Comparison of ENCODE assay signal across 13 mouse cellular contexts in the genomic region with DNA sequence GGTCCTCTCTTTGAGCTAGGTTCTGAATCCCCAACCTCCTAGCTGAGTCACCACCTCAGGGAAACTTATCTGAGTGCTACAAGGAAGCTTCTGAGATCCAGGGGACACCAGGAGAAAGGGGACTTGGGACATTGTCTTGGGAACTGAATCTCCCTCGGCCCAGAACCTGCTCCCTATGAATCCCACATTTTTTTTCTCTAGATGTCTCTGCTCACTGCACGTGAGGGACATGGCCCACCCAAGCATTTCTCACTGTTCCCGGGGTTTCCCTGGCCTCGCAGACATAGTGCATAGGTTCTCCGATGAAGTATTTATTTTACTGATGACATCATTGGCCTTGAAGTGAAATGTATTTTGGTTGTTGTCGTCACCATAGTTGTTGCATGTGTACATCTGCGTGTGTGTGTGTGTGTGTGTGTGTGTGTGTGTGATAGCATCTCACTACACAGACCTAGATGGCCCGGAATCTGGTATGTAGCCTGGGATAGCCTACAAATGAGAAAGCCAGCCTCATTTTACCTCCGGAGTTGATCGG. TPM values are rescaled to one million over a fixed set of nuclear protein-coding genes. Genes with fewer than 3 reads are reported as not detected.
A peak's percentile ranks its signal among the peaks of the same experiment; 100 is the strongest.
DNase-seq lines count a peak whose midpoint lies in the region; ATAC-seq and TF ChIP-seq lines count a peak whose summit lies in the region.
"Had no signal": no experiment of that assay in that cellular context is flagged by ENCODE, and none has a peak within 500 bp of the region (broad histone marks: within the 10 kb centered on the region; RNA-seq: fewer than 3 reads in every experiment).

No protein-coding gene starts in this region.

- H3K4me1 ChIP-seq in heart, adult 2 months (ENCODE audit: control insufficient read depth, insufficient read depth, low read length) = peaks cover 43% of the 10 kb centered on the region
- H3K4me1 ChIP-seq in embryonic facial prominence, embryonic 11.5 days (ENCODE audit: control insufficient read depth, insufficient read depth, low read length) = peaks cover 54% of the 10 kb centered on the region
- peaks cover 95% of the 10 kb centered on the region for H3K4me1 ChIP-seq in limb, embryonic 14.5 days (ENCODE audit: control insufficient read depth, insufficient read depth, low read length)

- no peak overlapping the region for H3K4me3 ChIP-seq in heart, adult 2 months
- no peak overlapping the region for H3K4me3 ChIP-seq in left cerebral cortex, adult 2 months
- no peak overlapping the region for H3K4me3 ChIP-seq in embryonic facial prominence, embryonic 11.5 days (ENCODE audit: low read depth, low read length)
- H3K4me3 ChIP-seq in limb, embryonic 14.5 days (replicated peaks; ENCODE audit: low read length) = no peak overlapping the region
- H3K4me3 ChIP-seq: megakaryocyte, embryonic 14.5 days had no signal

- TF ChIP-seq EP300 in heart, adult 2 months (IDR thresholded peaks at IDR 0.05; ENCODE audit: insufficient read depth, low read depth, low read length) = no peak

- WGBS in heart, adult 2 months = 80% methylated on average over 10 of the region's 10 CpGs
- WGBS in embryonic facial prominence, embryonic 11.5 days = 86% methylated on average over 10 of the region's 10 CpGs
- 78% methylated on average over 10 of the region's 10 CpGs for WGBS in limb, embryonic 14.5 days

- intact Hi-C loops in heart, adult 2 months (cut with DNase I) = no loop called here
- intact Hi-C loops in left cerebral cortex, adult 2 months (cut with DNase I) = no loop called here
- intact Hi-C loops in left cerebral cortex, postnatal 10 days (cut with DNase I) = no loop called here

- no peak overlapping the region for H3K4me2 ChIP-seq in embryonic facial prominence, embryonic 11.5 days (ENCODE audit: low read depth, low read length)
- no peak overlapping the region for H3K4me2 ChIP-seq in limb, embryonic 14.5 days (replicated peaks; ENCODE audit: low read depth, low read length, severe bottlenecking)

- TF ChIP-seq POLR2A in heart, adult 2 months (IDR thresholded peaks at IDR 0.05; ENCODE audit: insufficient read depth, low read depth, low read length) = no peak
- TF ChIP-seq POLR2A in limb, embryonic 14.5 days (IDR thresholded peaks at IDR 0.05; ENCODE audit: borderline replicate concordance, extremely low read depth, insufficient read depth, insufficient read length) = no peak

- no peaks in the 10 kb centered on the region for H3K9me3 ChIP-seq in embryonic facial prominence, embryonic 11.5 days (replicated peaks; ENCODE audit: control insufficient read depth, low read length)
- H3K9me3 ChIP-seq in limb, embryonic 14.5 days (ENCODE audit: control insufficient read depth, low read length) = no peaks in the 10 kb centered on the region
- H3K9me3 ChIP-seq: megakaryocyte, embryonic 14.5 days had no signal

- no peak for ATAC-seq in embryonic facial prominence, embryonic 11.5 days (replicated peaks; ENCODE audit: insufficient number of reproducible peaks, low FRiP score, low TSS enrichment, low read depth)
- no peak for ATAC-seq in limb, embryonic 14.5 days (ENCODE audit: low FRiP score, low read depth)
- ATAC-seq: activated CD4-positive, CD25-positive, alpha-beta regulatory T cell, adult 4 months; forebrain, embryonic 14.5 days had no signal

- H3K27me3 ChIP-seq in heart, adult 2 months (ENCODE audit: control insufficient read depth, insufficient read depth, low read length) = no peaks in the 10 kb centered on the region
- no peaks in the 10 kb centered on the region for H3K27me3 ChIP-seq in embryonic facial prominence, embryonic 11.5 days (ENCODE audit: control insufficient read depth, insufficient read depth, low read length)
- no peaks in the 10 kb centered on the region for H3K27me3 ChIP-seq in limb, embryonic 14.5 days (ENCODE audit: control insufficient read depth, insufficient read depth, low read length)

- H3K36me3 ChIP-seq in heart, adult 2 months (ENCODE audit: control insufficient read depth, insufficient read depth, low read length) = peaks cover 5% of the 10 kb centered on the region
- H3K36me3 ChIP-seq in embryonic facial prominence, embryonic 11.5 days (replicated peaks; ENCODE audit: control insufficient read depth, insufficient read depth, low read depth, low read length) = no peaks in the 10 kb centered on the region
- H3K36me3 ChIP-seq in limb, embryonic 14.5 days (ENCODE audit: control insufficient read depth, insufficient read depth, low read length) = peaks cover 19% of the 10 kb centered on the region

- peak overlapping the region; percentile 71 for H3K27ac ChIP-seq in heart, adult 2 months
- peak overlapping the region; percentile 4; the same call in 1 of the 2 replicates for H3K27ac ChIP-seq in left cerebral cortex, adult 2 months
- 0 out of 2 replicates have a peak overlapping the region, but pooled peaks have one; percentile 32 for H3K27ac ChIP-seq in embryonic facial prominence, embryonic 11.5 days (replicated peaks; ENCODE audit: low read depth, low read length)
- 0 out of 2 replicates have a peak overlapping the region, but pooled peaks have one; percentile 72 for H3K27ac ChIP-seq in limb, embryonic 14.5 days (replicated peaks; ENCODE audit: low read depth, low read length)

- no peak overlapping the region for H3K9ac ChIP-seq in heart, adult 2 months (ENCODE audit: low read depth, low read length)
- no peak overlapping the region for H3K9ac ChIP-seq in embryonic facial prominence, embryonic 11.5 days (replicated peaks; ENCODE audit: low read length)
- H3K9ac ChIP-seq in limb, embryonic 14.5 days (ENCODE audit: low read depth, low read length, severe bottlenecking) = no peak overlapping the region

- H3K79me2 ChIP-seq in heart, adult 2 months (replicated peaks; ENCODE audit: control insufficient read depth, insufficient read depth, low read length) = no peaks in the 10 kb centered on the region

- DNase-seq in heart, adult 2 months = no peak
- DNase-seq in heart, adult 8-10 months (ENCODE audit: low spot score) = no peak
- no peak for DNase-seq in left cerebral cortex, adult 2 months (ENCODE audit: extremely low spot score in 1 of 2, low spot score in 2 of 2)
- no peak for DNase-seq in left cerebral cortex, adult 8-10 months (ENCODE audit: low spot score in 2 of 2)
- no peak for DNase-seq in embryonic facial prominence, embryonic 11.5 days (ENCODE audit: low spot score)
- no peak for DNase-seq in limb, embryonic 14.5 days (ENCODE audit: low spot score)
- no peak for DNase-seq in left cerebral cortex, postnatal 10 days (ENCODE audit: extremely low spot score in 1 of 2, low spot score in 2 of 2)
- DNase-seq: kidney, postnatal 36 days had no signal

- no peak for TF ChIP-seq CTCF in heart, adult 2 months (IDR thresholded peaks at IDR 0.05)
- no peak for TF ChIP-seq CTCF in left cerebral cortex, adult 2 months (IDR thresholded peaks at IDR 0.05)

RNA-seq across cellular contexts. Expression of gene Bcl9l, which starts 13.3 kb away (rescaled TPM):
- 10 to 100 TPM; 44.5 to 58.7 TPM for total RNA-seq in heart, adult 2 months (2021)
- 15.3 and 21.5 TPM in 2 replicates for polyA plus RNA-seq in heart, adult 2 months (2012; rRNA removed)
- 10 to 100 TPM; 51.6 to 56.9 (median 53.9) TPM for total RNA-seq in heart, adult 8-10 months (2022)
- 10 to 100 TPM; 58.6 to 63.4 TPM for total RNA-seq in left cerebral cortex, adult 2 months (2021)
- 10 to 100 TPM; 60.4 to 67.8 (median 61.9) TPM for total RNA-seq in left cerebral cortex, adult 8-10 months (2022)
- 10.3 and 11.8 TPM in 2 replicates for polyA plus RNA-seq in embryonic facial prominence, embryonic 11.5 days (2014; fragmentation: Nextera tagmentation; extraction: Ambion mirVana)
- polyA plus RNA-seq in limb, embryonic 14.5 days (2012; rRNA removed) = 41.2 and 53.7 TPM in 2 replicates
- polyA plus RNA-seq in limb, embryonic 14.5 days (2014; fragmentation: Nextera tagmentation; extraction: Ambion mirVana) = 20.5 and 22.7 TPM in 2 replicates
- 10 to 100 TPM; 85.4 to 98.1 TPM for total RNA-seq in left cerebral cortex, postnatal 10 days (2021)

RNA-seq across cellular contexts. Expression of gene Upk2, which starts 41.1 kb away (rescaled TPM):
- not detected for total RNA-seq in heart, adult 2 months (2021)
- polyA plus RNA-seq in heart, adult 2 months (2012; rRNA removed) = 0.47 and 0.53 TPM in 2 replicates
- under 1 TPM in 2 of 4 experiments, not detected in 2; 0.26 to 0.28 TPM for total RNA-seq in heart, adult 8-10 months (2022)
- not detected for total RNA-seq in left cerebral cortex, adult 2 months (2021)
- not detected for total RNA-seq in left cerebral cortex, adult 8-10 months (2022)
- 0.59 and 1.3 TPM in 2 replicates for polyA plus RNA-seq in embryonic facial prominence, embryonic 11.5 days (2014; fragmentation: Nextera tagmentation; extraction: Ambion mirVana)
- 0.33 and 0.91 TPM in 2 replicates for polyA plus RNA-seq in limb, embryonic 14.5 days (2012; rRNA removed)
- 0.40 TPM in 1 of 2 replicates, not detected in the other for polyA plus RNA-seq in limb, embryonic 14.5 days (2014; fragmentation: Nextera tagmentation; extraction: Ambion mirVana)
- total RNA-seq in left cerebral cortex, postnatal 10 days (2021) = not detected
- total RNA-seq: heart, postnatal 36 days; left cerebral cortex, postnatal 36 days had no signal
- polyA plus RNA-seq: activated CD4-positive, CD25-positive, alpha-beta regulatory T cell, adult 4 months; forebrain, embryonic 14.5 days had no signal

RNA-seq across cellular contexts. Expression of gene Foxr1, which starts 54.9 kb away (rescaled TPM):
- total RNA-seq in heart, adult 2 months (2021) = not detected
- not detected in 2 replicates for polyA plus RNA-seq in heart, adult 2 months (2012; rRNA removed)
- total RNA-seq in heart, adult 8-10 months (2022) = not detected
- not detected for total RNA-seq in left cerebral cortex, adult 2 months (2021)
- not detected for total RNA-seq in left cerebral cortex, adult 8-10 months (2022)
- not detected in 2 replicates for polyA plus RNA-seq in embryonic facial prominence, embryonic 11.5 days (2014; fragmentation: Nextera tagmentation; extraction: Ambion mirVana)
- not detected in 2 replicates for polyA plus RNA-seq in limb, embryonic 14.5 days (2012; rRNA removed)
- polyA plus RNA-seq in limb, embryonic 14.5 days (2014; fragmentation: Nextera tagmentation; extraction: Ambion mirVana) = not detected in 2 replicates
- not detected for total RNA-seq in left cerebral cortex, postnatal 10 days (2021)
- total RNA-seq: heart, postnatal 36 days; left cerebral cortex, postnatal 36 days had no signal
- polyA plus RNA-seq: forebrain, embryonic 14.5 days had no signal

Comparison
In these comparisons a context has a peak if more than half of its experiments do, and no peak if none do; other contexts are left out.
1. H3K27ac ChIP-seq: peak in every context shown above with its lines; median percentile 72 in limb, embryonic 14.5 days; 71 in heart, adult 2 months; 32 in embryonic facial prominence, embryonic 11.5 days; 4 in left cerebral cortex, adult 2 months.